Mouse (Mus musculus): ENCODE measurements around the gene Zmiz1. TPM values are rescaled to one million over a fixed set of nuclear protein-coding genes. Genes with fewer than 3 reads are reported as not detected.

The Zmiz1 gene
- total RNA-seq, 4 experiments from 2014 or later, result 18.5 to 28.7 (median 21.8) TPM

DNA sequence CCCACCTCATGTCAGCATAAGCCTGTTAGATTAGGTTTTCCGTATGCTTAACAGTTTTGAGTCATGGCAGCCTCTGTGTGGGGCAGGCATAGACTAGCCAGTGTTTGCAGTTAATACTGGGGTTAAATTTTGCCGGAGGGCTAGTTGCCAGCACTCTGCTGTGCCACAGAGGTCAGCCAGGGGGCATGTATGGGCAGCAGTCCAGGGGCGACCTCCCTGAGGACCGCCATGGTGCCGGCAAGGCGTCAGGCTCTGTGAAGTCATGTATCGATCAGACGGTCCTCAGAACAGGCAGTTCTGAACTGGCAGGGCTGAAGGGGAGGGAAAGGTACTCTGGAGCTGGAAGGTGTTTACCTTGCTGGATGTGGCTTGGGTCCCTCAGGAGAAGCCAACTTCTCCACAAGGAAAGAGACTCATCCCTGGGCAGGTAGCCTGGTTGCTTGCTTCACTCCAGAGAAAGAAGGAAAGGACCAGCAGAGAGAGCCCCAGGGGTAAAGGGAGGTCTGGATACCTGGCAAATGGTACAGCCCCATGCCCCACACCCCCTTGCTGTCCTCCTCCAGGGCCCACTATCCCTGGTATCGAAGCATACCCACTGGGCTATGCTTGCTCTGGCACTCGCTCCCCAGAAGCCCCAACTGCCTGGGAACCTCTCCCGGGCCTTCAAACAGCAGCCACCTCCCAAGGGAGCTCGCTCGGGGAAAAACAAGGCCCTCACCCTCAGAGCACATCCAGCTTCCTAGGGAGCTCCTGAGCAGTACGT, 151.6 kb downstream of the Zmiz1 start:
- no peak for DNase-seq (ENCODE audit: low spot score in 2 of 2)

DNA sequence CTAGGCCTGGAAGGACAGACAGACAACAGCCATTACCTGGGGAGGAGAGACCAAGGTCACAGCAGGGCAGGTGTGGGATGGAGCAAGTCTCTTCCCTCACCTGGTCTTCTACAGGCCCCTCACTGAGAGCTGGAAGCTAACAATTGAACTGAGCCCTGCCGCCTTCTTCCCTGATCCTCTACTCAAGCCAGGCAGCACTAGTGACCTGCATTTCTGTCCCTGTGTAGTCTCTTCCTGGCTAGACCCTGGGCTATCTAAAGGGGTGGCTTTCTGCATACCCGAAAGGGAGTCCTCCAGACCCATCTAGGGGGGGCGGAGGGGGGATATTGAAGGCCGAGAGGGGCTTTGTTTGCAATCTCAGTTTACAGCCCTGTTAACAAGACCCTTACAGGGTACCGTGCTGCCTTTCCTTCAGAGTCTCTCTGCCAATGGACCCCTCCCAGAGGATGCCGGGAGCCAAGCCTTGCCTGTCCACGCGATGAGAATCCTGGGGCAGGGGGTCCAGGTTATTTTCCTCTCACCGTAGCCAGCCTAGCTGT, 152.2 kb downstream of the Zmiz1 start:
- no peak for DNase-seq (ENCODE audit: low spot score in 2 of 2)

DNA sequence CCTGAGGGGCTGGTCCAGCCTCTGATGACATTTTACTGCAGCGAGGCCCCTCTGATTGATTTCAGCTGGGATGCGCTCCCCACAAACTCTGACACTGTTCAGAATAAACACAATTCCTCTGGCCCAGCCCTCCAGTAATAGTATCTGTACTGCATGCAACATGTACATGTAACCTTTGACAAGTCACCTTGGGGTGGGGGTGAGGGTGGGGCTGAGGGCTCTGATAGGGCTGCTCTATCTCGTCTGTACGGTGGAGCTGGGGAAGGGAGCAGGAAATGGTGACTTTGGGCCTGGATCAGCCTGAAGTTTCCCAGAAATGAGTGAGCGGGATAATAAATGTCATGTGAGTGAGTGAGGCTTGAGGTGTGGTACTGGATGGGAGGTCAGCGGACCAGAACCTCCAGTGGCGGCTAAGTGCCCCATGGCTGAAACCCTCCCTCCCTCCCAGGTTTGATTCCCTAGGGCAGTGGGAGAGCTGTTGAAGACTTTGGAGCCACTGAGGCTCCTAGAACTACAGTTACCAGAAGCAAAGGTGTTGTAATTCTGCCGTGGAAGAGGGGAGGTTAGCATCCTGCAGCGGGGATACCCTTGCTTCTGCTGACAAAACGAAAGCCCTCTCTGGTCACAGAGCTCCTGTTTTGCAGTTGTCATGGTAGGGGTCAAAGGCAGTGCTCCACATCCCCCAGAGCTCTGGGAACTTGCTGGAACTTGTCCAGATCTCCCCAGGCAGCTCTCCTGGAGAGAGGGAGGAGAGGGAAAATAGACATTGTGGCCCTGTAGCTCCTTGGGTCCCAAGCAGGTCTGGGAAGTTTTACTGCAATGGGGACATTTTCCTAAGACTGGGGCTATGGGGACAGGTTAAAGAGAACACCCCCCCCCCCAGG, 153.1 kb downstream of the Zmiz1 start:
- DNase-seq (ENCODE audit: low spot score in 2 of 2), result no peak

DNA sequence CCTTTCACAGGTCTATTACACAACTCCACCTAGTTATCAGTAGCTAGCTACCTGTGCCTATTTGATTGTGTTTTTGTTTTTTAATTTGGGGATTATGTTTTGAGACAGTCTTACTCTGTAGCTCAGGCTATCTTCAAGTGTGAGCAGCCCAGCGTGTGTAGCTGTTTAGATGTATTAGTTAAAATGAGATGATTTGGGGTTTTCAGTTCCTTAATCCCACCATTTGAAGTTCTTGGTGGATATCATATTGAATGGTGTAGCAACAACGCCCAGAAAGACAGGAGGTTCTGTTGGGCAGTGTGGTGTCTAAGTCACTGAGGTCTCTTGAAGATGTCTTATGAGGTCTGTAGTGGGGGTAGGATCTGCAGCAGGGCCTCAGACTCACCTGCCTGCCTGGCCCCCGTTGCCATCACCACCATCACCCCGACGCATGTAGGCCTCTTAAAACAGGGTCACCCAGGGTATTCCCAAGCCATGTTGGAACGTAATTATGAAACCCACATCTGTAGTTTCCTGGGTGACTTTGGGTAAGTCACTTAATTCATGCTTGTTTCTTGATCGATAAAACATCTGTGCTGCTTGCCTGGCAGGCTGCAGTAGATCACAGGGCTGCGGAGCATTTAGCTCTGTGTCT, 155.1 kb downstream of the Zmiz1 start:
- DNase-seq (ENCODE audit: low spot score in 2 of 2), result no peak

DNA sequence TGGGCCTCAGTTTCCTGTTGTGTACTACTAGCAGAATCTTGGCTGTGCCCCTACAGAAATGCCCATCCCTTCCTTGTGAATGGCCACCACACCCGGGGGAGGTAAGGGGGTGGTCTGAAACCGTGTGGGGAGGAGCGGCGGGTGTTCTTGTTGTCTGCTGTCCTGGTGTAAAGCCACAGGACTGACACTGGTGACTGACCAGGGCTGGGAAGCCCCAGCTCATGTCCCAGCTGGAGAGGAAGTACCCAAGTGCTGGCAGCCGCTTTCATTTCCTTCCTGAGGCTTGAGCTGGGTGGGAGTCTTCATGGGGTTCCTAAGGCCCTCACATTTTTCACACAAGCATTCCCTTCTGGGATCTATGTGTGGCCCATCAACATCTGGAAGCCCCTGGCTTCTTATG, 155.7 kb downstream of the Zmiz1 start:
- DNase-seq (ENCODE audit: low spot score in 2 of 2), result no peak

DNA sequence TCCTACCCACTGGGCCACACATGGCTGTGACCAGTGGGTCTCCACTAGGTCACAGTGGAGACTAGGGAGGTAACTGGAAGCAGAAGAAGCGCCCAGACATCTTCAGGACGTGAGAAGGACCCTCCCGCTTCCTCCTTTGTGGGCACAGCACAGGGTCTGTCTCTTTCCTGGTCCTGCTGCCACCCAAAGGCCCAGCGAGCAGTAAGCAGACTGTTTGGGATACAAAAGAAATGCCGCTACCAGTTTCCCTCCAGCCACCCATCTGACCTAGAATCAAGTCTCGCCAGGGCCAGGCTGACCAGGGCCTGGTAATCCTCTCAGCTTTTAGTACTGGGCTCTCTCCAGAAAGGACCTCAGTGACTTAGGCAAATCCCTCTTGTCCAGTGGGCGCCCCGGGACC, 156.6 kb downstream of the Zmiz1 start:
- no peak for DNase-seq (ENCODE audit: low spot score in 2 of 2)

DNA sequence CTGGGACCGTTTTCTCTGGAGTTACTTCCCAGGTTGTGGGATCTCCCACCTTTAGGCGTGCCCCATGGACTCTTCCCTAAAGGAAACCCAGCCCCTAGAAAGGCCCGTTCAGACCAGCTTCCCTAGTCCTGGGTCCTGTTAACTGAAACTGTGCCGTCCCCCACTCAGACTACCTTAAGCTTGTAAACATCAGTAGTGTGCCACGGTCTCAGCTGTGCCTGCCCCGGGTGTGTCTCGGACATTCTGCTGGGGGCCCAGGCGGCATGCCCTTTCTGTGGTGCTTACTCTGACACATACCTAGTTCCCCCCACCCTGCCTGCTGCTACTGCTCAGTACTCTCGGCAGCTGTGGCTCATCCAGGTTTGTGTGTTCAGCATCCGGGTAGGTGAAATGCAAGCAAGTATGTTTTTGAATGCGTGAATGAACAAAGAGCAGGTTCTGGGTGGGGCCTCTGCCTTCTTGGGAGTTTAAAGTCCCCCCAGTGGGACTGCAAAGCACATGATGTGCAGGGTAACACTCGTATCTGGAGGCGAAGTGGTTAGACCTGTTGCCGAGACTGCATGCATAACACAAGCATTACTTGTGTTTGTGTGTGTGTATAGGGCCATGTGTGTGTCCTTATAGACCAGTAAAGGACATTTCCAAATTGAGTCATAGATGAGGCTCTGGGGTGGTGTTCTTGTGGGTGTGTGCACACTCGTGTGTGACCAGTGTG, 157.2 kb downstream of the Zmiz1 start:
- no peak for DNase-seq (ENCODE audit: low spot score in 2 of 2)

DNA sequence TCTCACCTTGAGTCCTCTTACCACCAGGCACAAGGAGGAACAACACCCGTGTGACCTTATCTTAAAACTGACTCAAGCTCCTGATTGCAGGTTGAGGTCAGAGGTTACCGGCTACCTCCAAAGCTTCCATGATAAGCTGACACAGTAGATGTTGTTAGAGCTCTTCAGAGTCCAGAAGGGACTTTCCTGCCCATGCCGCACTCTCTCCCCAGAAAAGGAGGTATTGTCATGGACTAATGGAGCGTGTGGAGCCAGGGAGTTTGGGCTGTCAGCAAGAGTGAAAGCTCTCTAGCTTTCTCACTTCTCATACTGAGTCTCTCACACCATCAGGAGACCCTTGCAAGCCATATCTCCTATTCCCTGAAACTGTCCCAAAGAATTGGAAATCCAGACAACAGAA, 158.3 kb downstream of the Zmiz1 start:
- no peak for DNase-seq (ENCODE audit: low spot score in 2 of 2)

DNA sequence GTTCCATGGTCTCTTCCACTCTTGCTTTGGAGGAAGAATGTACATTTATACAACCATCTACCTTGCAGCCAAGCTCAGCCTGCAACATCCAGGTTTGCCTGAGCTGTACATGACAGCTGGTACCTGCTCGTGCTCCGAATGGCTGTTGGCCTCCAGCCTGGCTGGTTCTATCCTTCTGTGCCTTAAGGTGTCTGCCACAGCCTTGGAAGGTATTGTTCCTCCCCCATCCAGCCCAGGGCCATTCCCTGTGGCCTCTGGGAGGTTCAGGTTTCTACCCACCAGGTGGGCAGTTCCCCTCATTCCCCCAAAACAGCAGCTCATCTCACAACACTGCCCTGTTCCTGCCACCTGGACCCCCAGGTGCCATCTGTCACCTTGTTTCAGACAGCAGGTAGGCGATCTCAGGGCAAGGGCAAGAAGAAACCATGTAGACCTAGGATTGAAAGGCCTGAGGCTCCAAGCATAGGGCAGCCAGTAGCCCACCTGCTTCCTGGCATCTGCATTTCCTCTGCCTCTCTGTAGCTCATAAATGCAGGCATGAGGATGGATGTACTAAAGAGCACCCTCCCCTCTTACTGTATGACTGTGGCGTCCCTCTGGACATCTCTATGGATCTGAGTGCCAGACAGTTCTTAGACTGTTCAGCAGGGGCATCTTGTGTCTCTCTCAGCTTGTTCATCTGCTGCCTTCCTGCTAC, 160.2 kb downstream of the Zmiz1 start:
- no peak for DNase-seq (ENCODE audit: low spot score in 2 of 2)

DNA sequence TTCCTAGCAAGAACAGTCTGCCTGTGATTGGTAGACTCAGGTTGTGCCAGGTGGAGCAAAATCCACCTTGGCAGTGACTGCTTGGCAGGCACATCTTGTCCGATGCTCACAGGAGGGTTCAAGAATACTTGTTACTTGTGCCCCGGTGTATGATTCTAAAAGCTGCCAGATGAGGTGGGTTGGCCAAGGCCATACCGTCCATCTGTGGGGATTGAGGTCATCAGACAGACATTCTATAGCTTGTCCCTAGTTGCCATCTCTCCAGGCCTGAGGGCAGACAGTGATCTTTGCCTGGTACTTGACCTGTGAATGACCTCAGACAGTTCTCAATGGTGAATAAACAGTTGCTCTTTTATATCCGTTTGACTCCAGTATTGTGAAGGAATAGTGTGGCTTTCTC, 161.8 kb downstream of the Zmiz1 start:
- DNase-seq (ENCODE audit: low spot score in 2 of 2), result no peak

DNA sequence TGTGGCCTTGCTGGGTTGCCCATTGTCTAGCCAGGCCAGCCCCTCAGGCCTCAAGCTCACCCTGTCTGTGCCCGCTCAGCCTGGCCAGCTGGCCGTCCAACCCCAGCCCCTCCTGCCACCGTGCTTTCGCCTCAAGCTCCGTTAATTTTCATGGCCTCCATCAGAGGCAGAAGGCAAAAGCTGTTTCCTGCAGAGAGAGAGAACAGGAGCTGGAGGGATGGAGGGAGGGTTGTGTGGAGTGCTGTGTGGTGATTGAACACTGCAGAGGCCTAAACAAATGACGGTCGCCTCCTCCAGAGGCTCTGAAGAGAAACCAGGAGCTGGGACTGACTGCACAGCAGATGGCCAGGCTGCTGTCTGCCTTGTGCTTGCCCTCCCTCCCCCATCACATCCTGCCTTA, 164.7 kb downstream of the Zmiz1 start:
- no peak for DNase-seq (ENCODE audit: low spot score in 2 of 2)

DNA sequence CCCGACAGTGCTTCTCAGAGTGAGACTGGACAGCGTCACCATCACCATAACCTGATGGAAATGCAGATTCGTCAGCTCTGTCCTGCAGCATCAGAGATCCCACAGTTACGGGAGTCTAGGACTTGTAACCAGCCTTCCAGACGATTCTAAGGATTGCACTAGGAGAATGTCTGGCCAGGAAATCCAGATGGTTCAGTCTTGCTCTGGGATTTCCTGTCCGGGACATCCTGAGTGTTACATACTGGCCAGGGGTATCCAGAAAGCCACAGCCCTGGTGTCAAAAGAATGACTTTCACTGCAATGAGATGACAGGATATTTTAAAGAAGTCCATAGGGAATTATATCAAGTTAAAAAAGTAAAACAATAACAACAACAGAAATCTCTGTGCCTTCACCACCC, 165.7 kb downstream of the Zmiz1 start:
- no peak for DNase-seq (ENCODE audit: low spot score in 2 of 2)

DNA sequence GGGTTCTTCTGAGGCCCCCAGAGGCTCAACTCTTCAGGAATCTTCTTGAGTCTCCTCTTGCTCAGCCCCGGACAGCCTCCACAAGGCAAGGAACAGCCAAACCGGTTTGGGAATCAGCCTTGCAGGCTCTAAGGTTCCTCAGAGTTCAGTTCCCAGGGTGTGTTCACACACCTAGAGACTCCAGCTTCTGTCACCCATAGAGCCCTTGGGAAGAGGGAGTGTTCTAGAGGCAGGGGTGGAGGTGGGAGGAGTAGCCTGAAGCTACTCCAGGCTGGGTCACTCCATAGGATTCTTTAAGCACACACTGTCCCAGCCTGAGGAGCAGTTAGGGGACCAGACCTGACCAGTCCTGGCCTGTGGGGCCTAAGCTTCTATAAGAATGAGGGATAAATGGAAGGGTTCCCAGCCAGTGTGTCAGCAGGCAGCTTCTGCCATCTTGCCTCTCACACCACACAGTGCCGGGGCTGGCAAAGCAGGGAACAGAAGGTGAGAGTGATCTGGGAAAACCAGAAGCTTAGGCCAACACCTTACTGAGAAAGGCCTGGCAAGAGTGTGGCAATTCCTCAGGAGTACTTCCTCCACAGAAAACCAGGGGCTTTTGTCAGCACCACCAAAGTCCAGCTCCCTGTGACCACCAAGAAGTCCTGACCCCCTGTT, 168.7 kb downstream of the Zmiz1 start:
- no peak for DNase-seq (ENCODE audit: low spot score in 2 of 2)

DNA sequence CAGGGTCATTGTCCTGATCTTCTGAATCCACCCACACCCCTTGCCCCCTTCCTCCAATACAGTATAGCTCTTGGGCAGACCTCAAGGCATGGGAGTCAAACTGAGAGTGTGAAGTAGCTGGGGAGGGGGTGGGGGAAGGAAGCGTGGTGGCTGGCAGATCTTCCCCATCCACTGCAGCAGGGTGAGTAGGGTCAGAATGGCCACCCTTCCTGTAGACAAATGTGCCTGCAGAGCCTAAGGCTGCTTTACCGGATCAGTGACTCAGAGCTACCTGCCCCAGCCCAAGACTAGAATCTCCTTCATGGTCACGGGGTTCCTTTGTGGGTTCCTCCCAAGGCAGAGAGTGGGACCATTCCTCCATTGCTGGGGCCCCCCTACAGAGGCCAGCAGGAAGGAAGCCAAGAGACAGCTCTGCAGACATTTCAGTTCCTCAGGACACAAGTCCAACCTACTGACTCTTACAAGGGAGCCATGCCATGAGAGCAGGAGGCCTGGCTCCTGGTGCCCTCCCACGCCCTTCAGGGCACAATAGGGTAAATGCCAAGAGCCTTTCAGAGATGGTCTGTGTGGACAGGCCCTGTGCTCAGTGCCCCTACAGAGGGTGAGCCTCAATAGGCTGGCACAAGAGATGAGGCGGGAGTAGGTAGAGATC, 169.6 kb downstream of the Zmiz1 start:
- no peak for DNase-seq (ENCODE audit: low spot score in 2 of 2)

DNA sequence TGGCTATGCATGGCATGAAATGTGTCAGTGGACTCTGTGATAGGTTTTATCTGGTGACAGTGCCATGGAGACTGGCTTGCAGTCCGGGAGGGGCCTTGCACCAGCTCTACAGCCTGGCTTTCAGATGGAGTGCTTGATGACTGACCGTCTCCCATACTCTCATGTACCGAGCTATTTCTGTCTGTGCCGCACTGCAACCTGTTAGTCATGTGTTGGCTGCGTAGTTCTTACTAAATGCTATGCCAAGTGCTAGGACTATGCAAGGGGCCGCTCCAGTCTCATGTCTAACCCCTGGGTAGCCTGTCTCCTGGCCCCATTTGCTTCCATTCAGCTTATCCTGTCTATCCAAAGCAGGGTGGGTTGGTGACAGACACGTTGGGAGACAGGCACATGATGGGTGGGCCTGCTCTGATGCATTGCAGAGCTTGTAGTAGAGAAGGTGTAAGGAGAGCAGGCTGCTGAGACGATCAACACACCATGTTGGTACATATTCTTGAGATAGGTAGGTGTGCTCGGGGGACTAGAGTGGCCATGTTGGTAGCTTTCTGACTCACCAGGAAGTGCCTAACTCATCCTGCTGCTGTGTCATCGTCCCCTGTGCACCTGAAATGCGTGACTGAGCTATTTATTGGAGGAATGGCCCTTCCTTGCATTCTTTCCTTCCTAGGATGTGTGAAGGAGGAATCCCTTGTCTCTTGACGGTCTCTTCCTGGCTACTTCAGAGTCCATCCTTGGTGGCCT, 171.1 kb downstream of the Zmiz1 start:
- no peak for DNase-seq (ENCODE audit: low spot score in 2 of 2)

DNA sequence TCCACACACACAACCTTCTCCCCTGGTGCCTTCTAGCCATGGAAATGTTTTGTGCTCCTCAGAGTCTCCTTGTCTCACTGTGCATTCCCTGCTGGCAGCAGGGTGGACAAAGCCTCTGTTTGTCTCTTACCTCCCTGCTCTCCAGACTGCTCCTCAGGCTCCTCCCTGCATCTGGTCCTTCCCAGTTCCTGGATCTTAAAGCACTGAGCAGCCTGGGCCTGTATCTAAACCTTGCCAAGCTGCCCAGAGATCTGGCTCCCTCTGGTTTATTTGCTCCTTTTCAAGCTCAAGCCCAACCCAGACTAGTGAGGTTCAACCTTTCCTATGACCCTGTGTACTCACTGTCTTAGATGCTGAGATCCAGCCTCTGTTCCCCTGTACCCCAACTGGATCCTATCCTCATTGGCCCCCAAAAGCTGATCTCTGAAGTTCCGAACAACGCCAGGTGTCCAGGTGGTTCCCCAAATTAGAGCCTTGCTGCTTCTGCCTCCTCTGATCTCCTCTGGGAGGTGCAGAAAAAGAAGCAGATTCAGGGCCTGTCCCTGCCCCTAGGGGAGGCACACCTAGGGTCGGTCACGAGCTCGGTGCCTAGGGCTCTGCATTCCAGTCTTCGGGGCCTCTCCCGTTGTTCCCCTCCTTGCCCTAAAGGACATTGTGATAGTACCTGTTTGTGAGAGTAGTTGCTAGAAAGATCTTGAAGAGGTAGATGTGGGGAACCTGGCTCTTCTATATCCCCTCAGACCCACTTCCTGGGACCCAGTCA, 171.8 kb downstream of the Zmiz1 start:
- DNase-seq (ENCODE audit: low spot score in 2 of 2), result no peak

DNA sequence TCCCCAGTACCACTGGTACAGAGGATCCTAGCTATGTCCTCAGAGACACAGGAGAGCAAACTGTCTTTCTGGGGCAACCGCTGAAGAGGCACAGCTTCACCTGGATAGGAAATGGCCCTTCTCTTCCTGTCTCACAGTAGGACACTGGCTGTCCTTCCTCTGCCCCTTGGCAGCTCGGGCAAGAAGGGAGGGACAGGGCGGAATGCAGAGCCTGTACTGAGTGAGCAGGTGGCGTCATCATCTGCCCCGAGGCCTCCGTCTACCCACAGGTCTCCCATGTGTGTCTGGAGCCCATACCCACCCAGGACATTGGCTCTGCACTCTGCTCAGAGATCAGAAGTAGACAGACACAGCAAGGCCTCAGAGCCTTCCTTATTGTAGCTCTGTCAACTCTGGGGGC, 172.5 kb downstream of the Zmiz1 start:
- DNase-seq (ENCODE audit: low spot score in 2 of 2), result no peak
